Mouse (Mus musculus) thymus, adult 2 months (tissue): Measurements from ENCODE around the gene Lmo1. TPM values are rescaled to one million over a fixed set of nuclear protein-coding genes. Genes with fewer than 3 reads are reported as not detected.

Source experiments
- DNase-seq: peaks from one replicate; pipeline ENCODE4 v3.0.0; 2021
- H3K27ac ChIP-seq: fragments of 200-500 bp; 2 replicates; pipeline ENCODE4 v1.5.1; 2012; ENCODE audit warnings: low read length, control low read depth; ENCODE audit not compliant: control insufficient read depth, insufficient read depth
- H3K27me3 ChIP-seq: fragments of 200-500 bp; 2 replicates; pipeline ENCODE4 v1.6.1; 2012; ENCODE audit warnings: mild to moderate bottlenecking, low read length, moderate library complexity, mixed read lengths; ENCODE audit not compliant: control insufficient read depth, insufficient read depth
- H3K36me3 ChIP-seq: fragments of 200-500 bp; 2 replicates; pipeline ENCODE4 v1.6.1; 2012; ENCODE audit warnings: mild to moderate bottlenecking, low read length, moderate library complexity; ENCODE audit not compliant: control insufficient read depth, insufficient read depth
- H3K4me1 ChIP-seq: fragments of 200-500 bp; replicated peaks from 2 replicates; pipeline ENCODE4 v1.6.1; 2012; ENCODE audit warnings: low read length; ENCODE audit not compliant: control insufficient read depth, insufficient read depth
- H3K4me3 ChIP-seq: fragments of 200-500 bp; 2 replicates; pipeline ENCODE4 v1.5.1; 2012; ENCODE audit warnings: mild to moderate bottlenecking, low read length, control low read depth, moderate library complexity; ENCODE audit not compliant: control insufficient read depth, insufficient read depth
- CTCF ChIP-seq: fragments of 200-500 bp; IDR thresholded peaks from 2 replicates; pipeline ENCODE4 v1.5.1; 2012; ENCODE audit warnings: mild to moderate bottlenecking, control low read depth, low read length, moderate library complexity, borderline replicate concordance; ENCODE audit not compliant: control insufficient read depth, poor library complexity, insufficient read depth; ENCODE audit errors: extremely low read depth
- POLR2A ChIP-seq: fragments of 200-500 bp; IDR thresholded peaks from 2 replicates; pipeline ENCODE4 v1.6.1; 2012; ENCODE audit warnings: mild to moderate bottlenecking, low read length, control low read depth, moderate library complexity; ENCODE audit not compliant: control insufficient read depth, poor library complexity, insufficient read depth; ENCODE audit errors: extremely low read depth
- WGBS: fragments of 180-500 bp; shearing (Covaris S2); methylation state at CpG from one replicate; pipeline ENCODE4 v1.1.7; 2018; 5-methylcytosine and 5-hydroxymethylcytosine counted together
- polyA plus RNA-seq: library from polyadenylated mRNA; depleted of rRNA; stranded (reverse); fragments of >200 nt; gene quantifications from 2 replicates; pipeline ENCODE4 v1.2.3, GENCODE M21; 2012

The Lmo1 gene
- polyA plus RNA-seq, 1 experiment = 6.7 TPM

- Histone ChIP-seq H3K36me3 (no peaks in the 10 kb centered on the region), H3K4me1 (no peaks in the 10 kb centered on the region), H3K27me3 (no peaks in the 10 kb centered on the region), H3K4me3 (no peak overlapping the region), H3K27ac (no peak overlapping the region)
- WGBS = 90% methylated on average over 11 of the region's 11 CpGs
- TF ChIP-seq CTCF (no peak), POLR2A (no peak)
- DNase-seq = no peak
These were observed 21.5 kb upstream of the Lmo1 start for GRCm38 (mm10) chr7:109196399-109197082.

GRCm38 (mm10) chr7:109195982-109196381 lies 21.0 kb upstream of the Lmo1 start:
- Histone ChIP-seq H3K4me3 (no peak overlapping the region), H3K36me3 (no peaks in the 10 kb centered on the region), H3K27me3 (no peaks in the 10 kb centered on the region), H3K27ac (no peak overlapping the region), H3K4me1 (no peaks in the 10 kb centered on the region)
- TF ChIP-seq POLR2A (no peak), CTCF (no peak)
- 89% methylated on average over 6 of the region's 6 CpGs for WGBS
- no peak for DNase-seq

- Histone ChIP-seq H3K27ac (no peak overlapping the region), H3K36me3 (no peaks in the 10 kb centered on the region), H3K27me3 (no peaks in the 10 kb centered on the region), H3K4me3 (no peak overlapping the region), H3K4me1 (no peaks in the 10 kb centered on the region)
- no peak for DNase-seq
- TF ChIP-seq CTCF = no peak
- no peak for TF ChIP-seq POLR2A
- 93% methylated on average over 1 of the region's 1 CpGs for WGBS
These were observed 19.8 kb upstream of the Lmo1 start for GRCm38 (mm10) chr7:109194850-109195249.

GRCm38 (mm10) chr7:109187244-109188035 lies 12.4 kb upstream of the Lmo1 start:
- Histone ChIP-seq H3K36me3 (no peaks in the 10 kb centered on the region), H3K4me1 (no peaks in the 10 kb centered on the region), H3K27me3 (no peaks in the 10 kb centered on the region), H3K4me3 (no peak overlapping the region), H3K27ac (no peak overlapping the region)
- TF ChIP-seq POLR2A (no peak), CTCF (no peak)
- WGBS = 91% methylated on average over 6 of the region's 6 CpGs
- DNase-seq = no peak

GRCm38 (mm10) chr7:109185975-109186374 lies 11.0 kb upstream of the Lmo1 start:
- no peak overlapping the region for H3K27ac ChIP-seq
- 98% methylated on average over 2 of the region's 2 CpGs for WGBS
- TF ChIP-seq POLR2A (no peak), CTCF (no peak)
- H3K4me1 ChIP-seq = no peaks in the 10 kb centered on the region
- H3K4me3 ChIP-seq = no peak overlapping the region
- no peaks in the 10 kb centered on the region for H3K36me3 ChIP-seq
- DNase-seq = no peak
- no peaks in the 10 kb centered on the region for H3K27me3 ChIP-seq

GRCm38 (mm10) chr7:109185564-109185963 lies 10.6 kb upstream of the Lmo1 start:
- Histone ChIP-seq H3K4me1 (no peaks in the 10 kb centered on the region), H3K36me3 (no peaks in the 10 kb centered on the region), H3K4me3 (no peak overlapping the region), H3K27me3 (no peaks in the 10 kb centered on the region), H3K27ac (no peak overlapping the region)
- no peak for DNase-seq
- TF ChIP-seq CTCF (no peak), POLR2A (no peak)
- 96% methylated on average over 5 of the region's 5 CpGs for WGBS
